Mouse (Mus musculus) thymus, adult 18-20 months (tissue): Measurements from ENCODE around the gene Lmln.
"Not testable (repeated sequence)": the region's sequence is repeated elsewhere in the genome, so short reads cannot be mapped to it uniquely, and the experiment has no call there.

Source experiments
- DNase-seq, 2 experiments: peaks; one replicate each; pipeline ENCODE4 v3.0.0; 2022; ENCODE audit warnings: mixed read lengths in 2 of 2

Gene Lmln

GRCm38 (mm10) chr16:33062024-33062681, at the start of gene Lmln:
TSS of gene Lmln (plus strand) at chr16:33062521.
- DNase-seq, result peak; percentile 55 to 62

DNA sequence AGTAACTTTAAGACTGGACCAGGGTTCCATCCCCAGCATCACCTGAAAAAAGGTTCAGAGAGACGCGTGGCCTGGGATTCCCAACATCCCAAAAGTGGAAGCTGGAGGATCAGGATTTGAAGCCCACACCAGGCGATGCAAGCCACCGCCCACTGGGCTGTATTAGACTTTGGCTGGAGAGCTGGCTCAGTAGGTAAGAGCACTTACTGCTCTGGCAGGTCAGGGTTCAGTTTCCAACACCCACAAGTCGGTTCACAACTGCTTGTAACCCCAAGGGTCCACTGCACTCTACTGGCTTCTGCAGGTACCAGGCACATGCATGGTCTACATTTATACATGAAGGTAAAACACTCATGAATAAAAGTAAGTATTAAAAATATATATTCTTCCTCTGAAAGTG, 48.5 kb upstream of the Lmln start:
- no peak for DNase-seq

DNA sequence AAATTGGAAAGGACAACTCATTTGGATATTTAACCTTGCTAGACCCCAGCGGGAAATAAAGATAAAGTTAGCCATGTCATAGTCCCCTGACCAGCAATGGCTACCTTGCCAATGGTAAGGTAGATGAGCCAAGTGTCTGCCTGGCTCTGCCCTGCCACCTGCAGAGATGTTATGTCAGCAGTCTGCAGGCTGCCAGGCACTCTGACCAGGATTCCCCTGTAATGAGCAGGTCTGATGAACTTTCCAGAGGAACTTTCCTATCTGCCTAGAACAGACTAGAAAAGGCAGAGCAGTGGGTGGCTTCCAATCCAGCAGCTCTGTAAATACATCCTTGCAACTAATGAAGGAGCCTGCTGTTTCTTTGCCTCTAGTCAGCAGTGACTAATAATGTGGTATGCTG, 47.4 kb upstream of the Lmln start:
- no peak for DNase-seq

GRCm38 (mm10) chr16:33015396-33015907, 46.9 kb upstream of the Lmln start:
- no peak for DNase-seq

GRCm38 (mm10) chr16:33015986-33016385, 46.3 kb upstream of the Lmln start:
- no peak for DNase-seq

- no peak for DNase-seq
Observed at GRCm38 (mm10) chr16:33017677-33018349, 44.5 kb upstream of the Lmln start.

DNA sequence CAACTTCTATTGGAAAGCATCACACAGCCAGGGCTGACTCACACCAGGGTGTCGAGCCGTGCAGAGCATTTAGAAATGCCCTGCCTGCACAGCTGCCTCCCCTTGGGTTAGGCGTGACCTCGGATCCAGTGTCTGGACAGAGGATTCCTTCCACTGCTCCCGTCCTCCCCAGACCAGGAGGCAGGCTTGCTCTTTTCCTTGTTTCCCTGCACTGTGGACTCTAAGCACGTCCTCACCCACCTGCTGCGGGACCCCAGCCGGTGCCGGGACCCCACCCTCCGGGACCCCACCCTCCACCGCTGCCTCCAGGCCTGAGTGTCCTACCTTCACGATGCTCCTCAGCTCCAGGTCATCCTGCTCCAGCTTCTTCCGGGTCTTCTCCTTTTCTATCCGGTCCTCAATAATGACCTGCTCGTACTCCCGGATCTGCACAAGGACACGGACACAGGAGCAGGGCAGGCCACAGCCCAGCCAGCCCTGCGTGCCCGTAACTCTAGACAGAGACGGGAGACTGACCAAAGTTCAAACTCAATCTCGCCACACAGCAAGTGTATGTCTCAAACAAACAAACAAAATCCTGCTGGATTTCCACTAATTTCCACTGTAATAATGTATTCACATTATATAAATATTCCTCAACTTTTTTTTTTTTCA, 43.1 kb upstream of the Lmln start:
- no peak for DNase-seq

- DNase-seq, result no peak
Observed at GRCm38 (mm10) chr16:33021381-33021780, 40.9 kb upstream of the Lmln start.

DNA sequence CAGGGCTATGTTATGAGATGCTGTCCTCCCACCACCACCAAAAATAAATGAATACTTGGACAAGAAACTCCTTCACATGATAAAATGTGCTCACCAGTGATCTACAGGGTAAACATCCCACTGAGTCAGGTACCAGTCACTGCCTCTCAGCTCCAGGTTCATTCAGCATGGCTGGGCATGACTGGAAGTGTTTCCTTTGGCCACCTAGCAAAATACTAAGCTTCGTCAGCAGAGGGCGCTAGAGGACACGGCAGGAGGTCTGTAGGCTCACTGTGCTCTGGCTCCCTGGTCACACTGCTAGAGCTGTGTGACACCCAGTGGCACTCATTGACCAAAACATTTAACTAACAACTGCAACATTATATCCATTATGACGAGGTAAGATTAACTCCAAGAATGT, 38.6 kb upstream of the Lmln start:
- DNase-seq, result peak; percentile 46 to 57

DNA sequence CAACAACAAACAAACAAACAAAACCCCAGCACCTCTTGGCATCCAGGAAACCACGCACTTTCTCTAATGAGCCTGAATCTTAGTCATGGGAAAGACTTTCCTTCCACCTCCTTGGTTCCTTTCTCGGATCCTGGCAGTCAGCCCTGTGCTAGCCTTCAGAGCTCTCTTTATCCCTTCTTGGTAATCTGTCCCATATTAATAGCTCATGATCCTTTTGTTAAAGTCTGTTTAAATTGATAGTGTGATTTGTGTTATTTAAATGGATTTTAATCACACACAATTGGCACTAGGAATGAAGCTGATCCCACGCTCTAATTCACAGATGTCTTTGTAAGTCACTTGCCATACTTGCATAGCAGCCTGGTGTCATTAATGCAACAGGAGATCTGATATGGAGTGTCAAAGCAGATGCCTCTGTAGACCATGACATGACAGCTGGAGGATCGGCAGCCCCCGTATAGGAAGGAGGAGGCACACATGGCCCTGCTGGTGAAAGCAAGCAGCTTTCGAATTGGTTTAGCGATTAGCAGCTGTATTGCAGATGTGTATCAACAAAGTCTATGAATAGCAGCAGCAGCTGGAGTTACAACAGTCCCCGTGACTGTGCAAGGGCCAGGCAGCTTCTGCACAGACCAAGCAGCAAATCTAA, 37.7 kb upstream of the Lmln start:
- no peak for DNase-seq

GRCm38 (mm10) chr16:33026357-33026756, 36.0 kb upstream of the Lmln start:
- no peak for DNase-seq

- no peak for DNase-seq
Observed at GRCm38 (mm10) chr16:33036006-33036405, 26.3 kb upstream of the Lmln start.

GRCm38 (mm10) chr16:33042682-33043081, 19.6 kb upstream of the Lmln start:
- DNase-seq, result no peak

DNA sequence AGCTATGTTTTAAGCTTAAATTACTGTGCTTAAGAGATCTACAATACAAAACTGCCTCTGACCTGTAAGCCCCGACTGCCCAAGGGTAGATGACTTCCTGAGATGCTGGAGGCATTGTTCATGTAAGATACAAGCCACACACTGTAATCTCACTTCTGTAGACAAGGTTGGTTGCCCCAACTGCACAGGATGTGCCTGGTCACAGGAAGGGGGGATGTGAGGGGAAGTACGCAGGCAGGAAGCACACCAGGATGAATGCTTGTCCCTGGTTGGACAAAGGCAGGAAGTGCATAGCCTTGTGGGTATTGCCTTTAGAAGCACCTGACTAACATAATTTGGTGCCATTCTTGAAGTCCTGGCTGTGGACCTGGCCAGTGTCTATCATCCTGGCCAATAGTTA, 19.1 kb upstream of the Lmln start:
- peak in 1 of 2 experiments; percentile 15 for DNase-seq

DNA sequence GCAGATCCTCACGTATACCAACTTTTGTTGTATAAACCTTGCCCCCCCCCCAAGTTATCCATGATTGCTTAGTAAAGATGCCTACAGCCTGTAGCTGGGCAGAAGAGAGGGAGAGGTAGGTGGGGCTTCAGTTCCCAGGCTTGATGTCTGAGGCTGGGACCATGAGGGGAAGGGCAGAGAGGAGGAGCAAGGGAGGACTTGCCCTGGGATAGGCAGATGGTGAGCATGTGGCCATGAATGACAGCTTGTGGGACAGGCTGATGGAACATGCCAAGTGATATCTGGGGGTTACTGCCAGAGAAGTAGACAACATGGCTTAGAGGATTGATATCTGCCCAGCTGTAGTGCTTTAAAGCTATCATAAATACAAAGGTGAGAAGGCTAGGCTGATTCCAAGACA, 14.3 kb upstream of the Lmln start:
- no peak for DNase-seq

DNA sequence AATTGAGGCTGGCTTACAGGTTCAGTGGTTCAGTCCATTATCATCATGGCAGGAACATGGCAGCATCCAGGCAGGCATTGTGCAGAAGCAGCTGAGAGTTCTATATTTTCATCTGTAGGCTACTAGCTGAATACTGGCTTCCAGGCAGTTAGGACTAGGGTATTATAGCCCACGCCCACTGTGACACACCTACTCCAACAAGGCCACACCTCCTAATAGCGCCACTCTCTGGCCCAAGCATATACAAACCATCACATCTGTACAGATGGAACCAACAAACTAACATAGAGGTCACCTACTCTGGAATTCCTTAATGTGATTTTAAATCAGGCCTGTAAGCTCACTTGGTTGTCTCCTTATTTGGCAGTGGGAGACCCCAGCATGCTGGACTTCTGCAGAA, 13.6 kb upstream of the Lmln start:
- no peak for DNase-seq

DNA sequence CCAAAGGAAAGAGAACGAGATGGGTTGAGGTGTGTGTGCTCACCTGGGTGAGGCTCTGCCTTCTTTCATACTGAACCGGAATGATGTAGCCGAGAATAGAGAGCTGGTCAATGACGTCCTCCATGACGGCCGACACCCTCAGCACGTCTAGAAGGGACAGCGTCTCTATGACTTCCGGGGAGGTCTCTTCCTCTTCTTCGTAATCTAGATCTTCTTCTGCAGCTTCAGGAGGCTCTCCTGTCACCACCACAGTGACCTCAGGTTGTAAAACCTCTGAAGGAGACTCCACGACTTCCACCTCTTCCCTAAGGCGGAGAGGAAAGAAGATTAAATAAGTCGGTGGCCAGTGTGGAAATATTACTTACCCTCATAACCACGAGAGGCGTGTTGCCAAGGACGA, 12.5 kb upstream of the Lmln start:
- no peak for DNase-seq

GRCm38 (mm10) chr16:33053141-33053540, 9.2 kb upstream of the Lmln start:
- DNase-seq, result no peak

DNA sequence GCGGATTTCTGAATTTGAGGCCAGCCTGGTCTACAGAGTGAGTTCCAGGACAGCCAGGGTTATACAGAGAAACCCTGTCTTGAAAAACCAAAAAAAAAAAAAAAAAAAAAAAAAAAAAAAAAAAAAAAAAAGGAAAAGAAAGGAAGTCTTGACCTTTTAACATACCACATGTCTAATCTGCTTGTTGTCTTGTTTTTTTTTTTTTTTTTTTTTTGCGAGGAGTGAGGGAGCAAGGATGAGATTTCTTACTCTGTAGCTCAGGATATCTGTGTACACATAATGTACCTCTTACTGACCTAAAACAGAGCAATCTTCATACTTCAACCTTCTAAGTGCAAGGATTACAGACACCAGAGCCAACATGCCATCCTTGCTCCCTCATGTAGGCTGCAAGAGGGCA, 7.4 kb upstream of the Lmln start:
- DNase-seq, result not testable (repeated sequence)

GRCm38 (mm10) chr16:33055655-33056054, 6.7 kb upstream of the Lmln start:
- DNase-seq, result peak in 1 of 2 experiments; percentile 18

- peak; percentile 72 to 76 for DNase-seq
Observed at GRCm38 (mm10) chr16:33056095-33056785, 6.1 kb upstream of the Lmln start, which contains the start of the genes Iqcg and Rpl35a. TSS of gene Iqcg (minus strand) at chr16:33056218. TSS of gene Rpl35a (plus strand) at chr16:33056453.

DNA sequence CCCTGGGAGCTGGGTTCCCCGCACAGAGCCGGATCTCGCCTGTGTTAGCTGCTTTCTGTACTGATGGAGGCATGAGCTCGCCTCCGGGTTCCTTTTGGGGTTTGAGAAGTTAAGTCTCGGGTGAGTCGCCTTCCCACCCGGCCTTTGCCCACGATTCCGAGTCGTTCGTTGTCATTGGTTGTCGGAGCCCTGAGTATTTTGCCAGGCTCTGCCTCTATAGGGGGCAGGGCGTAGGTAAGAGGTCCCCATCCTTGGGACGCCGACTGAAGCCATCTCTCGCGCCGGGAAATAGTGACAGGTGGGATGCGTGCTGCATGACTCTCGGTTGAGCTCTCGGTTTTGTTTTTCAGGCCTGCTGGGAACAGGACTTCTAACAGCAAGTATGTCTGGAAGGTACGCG, 5.5 kb upstream of the Lmln start:
- no peak for DNase-seq

- no peak for DNase-seq
Observed at GRCm38 (mm10) chr16:33058033-33058432, 4.3 kb upstream of the Lmln start.
